Mouse (Mus musculus) G1E (cell line): Measurements from ENCODE around the gene Plppr3. TPM values are rescaled to one million over a fixed set of nuclear protein-coding genes. Genes with fewer than 3 reads are reported as not detected.

Experiments used
- ATAC-seq: 2 replicates; pipeline ENCODE4 v1.8.0; 2016; ENCODE audit warnings: mild to moderate bottlenecking; ENCODE audit not compliant: insufficient number of reproducible peaks, poor library complexity, low FRiP score, severe bottlenecking; ENCODE audit errors: extremely low read depth
- DNase-seq: peaks from one replicate; pipeline ENCODE4 v3.0.0; 2012; ENCODE audit warnings: low spot score
- H3K27me3 ChIP-seq: 2 replicates; pipeline ENCODE4 v1.6.1; 2012; ENCODE audit warnings: mild to moderate bottlenecking, low read length, inconsistent platforms; ENCODE audit not compliant: insufficient read depth
- H3K36me3 ChIP-seq: replicated peaks from 2 replicates; pipeline ENCODE3; 2012; ENCODE audit warnings: mild to moderate bottlenecking, inconsistent platforms
- H3K4me1 ChIP-seq: 2 replicates; pipeline ENCODE4 v1.6.1; 2012; ENCODE audit warnings: low read depth, low read length, inconsistent platforms, mixed read lengths; ENCODE audit not compliant: insufficient read depth
- H3K4me3 ChIP-seq: 2 replicates; pipeline ENCODE4 v1.5.1; 2012; ENCODE audit warnings: low read depth, mild to moderate bottlenecking, inconsistent platforms, low read length, moderate library complexity, mixed read lengths
- H3K9me3 ChIP-seq: replicated peaks from 2 replicates; pipeline ENCODE4 v1.6.1; 2012; ENCODE audit warnings: inconsistent platforms
- CTCF ChIP-seq: IDR thresholded peaks from 2 replicates; pipeline ENCODE4 v1.5.1; 2012; ENCODE audit warnings: low read depth, low read length, inconsistent platforms, mixed read lengths
- GATA1 ChIP-seq: IDR thresholded peaks from 2 replicates; pipeline ENCODE4 v1.6.1; 2012; ENCODE audit warnings: borderline replicate concordance, low read length, inconsistent platforms, mixed read lengths
- GATA2 ChIP-seq: IDR thresholded peaks from 2 replicates; pipeline ENCODE4 v1.6.1; 2012; ENCODE audit warnings: low read depth, low read length, inconsistent platforms, borderline replicate concordance
- POLR2AphosphoS5 ChIP-seq: IDR thresholded peaks from 2 replicates; pipeline ENCODE4 v1.6.1; 2012; ENCODE audit warnings: low read depth, low read length, inconsistent platforms; ENCODE audit not compliant: insufficient replicate concordance
- TAL1 ChIP-seq: conservative IDR thresholded peaks from 2 replicates; pipeline ENCODE4 v1.6.1; 2012; ENCODE audit warnings: low read depth, low read length, inconsistent platforms, mixed read lengths
- polyA plus RNA-seq: library from polyadenylated mRNA; stranded (reverse); fragments of >175 nt; gene quantifications from 2 replicates; pipeline ENCODE4 v1.2.3, GENCODE M21; 2012
- total RNA-seq, 2 experiments: library from RNA; stranded (forward) in 1 of 2; stranded (reverse) in 1 of 2; fragments of 200-1000 nt in 1 of 2; fragments of >200 nt in 1 of 2; fragmentation: Nextera tagmentation in 1 of 2; gene quantifications; 2 replicates each; pipeline ENCODE4 v1.2.3; 2014 to 2017

Gene Plppr3
- total and polyA plus RNA-seq, 3 experiments, result 0.20 to 0.82 TPM; not detected in 1

DNA sequence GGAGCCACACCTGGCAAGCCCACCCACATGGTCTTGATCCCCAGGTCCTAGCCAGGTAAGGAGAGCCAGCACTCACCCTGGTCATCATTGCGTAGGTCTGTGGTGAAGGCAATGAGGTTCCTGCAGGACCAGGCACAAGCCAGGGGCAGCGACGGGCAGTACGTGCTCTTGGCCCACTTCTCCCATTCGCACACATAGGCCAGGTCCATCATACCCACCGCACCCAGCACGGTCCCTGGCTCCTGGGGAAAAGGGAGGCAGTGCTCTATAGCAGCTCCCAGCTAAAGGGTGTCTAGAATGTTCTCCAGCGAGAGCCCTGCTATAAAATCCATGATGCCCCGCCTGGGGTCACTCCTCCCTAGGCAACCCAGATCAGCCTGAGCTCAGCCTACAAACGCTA lies 33.0 kb upstream of the Plppr3 start:
- Histone ChIP-seq H3K36me3 (peaks cover 80% of the 10 kb centered on the region), H3K27me3 (no peaks in the 10 kb centered on the region), H3K9me3 (no peaks in the 10 kb centered on the region), H3K4me3 (peak overlapping the region; percentile 15; the same call in 1 of the 2 replicates), H3K4me1 (peaks cover 45% of the 10 kb centered on the region)
- ATAC-seq (no peak), DNase-seq (no peak)
- no peak for TF ChIP-seq TAL1
- no peak for TF ChIP-seq GATA1
- no peak for TF ChIP-seq CTCF
- TF ChIP-seq POLR2AphosphoS5, result no peak
- TF ChIP-seq GATA2, result no peak

DNA sequence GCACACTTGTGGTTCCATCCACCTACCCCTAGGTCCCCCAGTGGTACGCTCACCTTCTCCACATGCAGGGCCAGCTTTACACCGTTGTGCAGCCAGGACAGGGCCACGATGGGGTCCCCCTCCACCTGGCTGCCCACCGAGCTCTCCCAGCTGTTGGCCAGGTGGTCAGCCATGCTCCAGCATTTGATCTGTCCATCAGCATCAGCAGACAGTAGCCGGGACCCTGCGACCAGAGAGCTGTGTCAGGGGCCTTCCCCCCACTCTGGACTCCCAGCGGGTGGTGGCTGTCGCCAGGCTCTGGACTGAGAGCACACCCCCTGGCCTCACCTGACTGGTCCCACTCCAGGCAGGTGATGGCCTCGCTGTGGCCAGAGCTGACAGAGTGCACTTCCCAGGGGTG lies 32.3 kb upstream of the Plppr3 start:
- Histone ChIP-seq H3K4me3 (no peak overlapping the region), H3K27me3 (no peaks in the 10 kb centered on the region), H3K9me3 (no peaks in the 10 kb centered on the region), H3K36me3 (peaks cover 80% of the 10 kb centered on the region), H3K4me1 (peaks cover 39% of the 10 kb centered on the region)
- ATAC-seq (no peak), DNase-seq (no peak)
- TF ChIP-seq CTCF (no peak), GATA2 (no peak), TAL1 (no peak), POLR2AphosphoS5 (no peak), GATA1 (no peak)

DNA sequence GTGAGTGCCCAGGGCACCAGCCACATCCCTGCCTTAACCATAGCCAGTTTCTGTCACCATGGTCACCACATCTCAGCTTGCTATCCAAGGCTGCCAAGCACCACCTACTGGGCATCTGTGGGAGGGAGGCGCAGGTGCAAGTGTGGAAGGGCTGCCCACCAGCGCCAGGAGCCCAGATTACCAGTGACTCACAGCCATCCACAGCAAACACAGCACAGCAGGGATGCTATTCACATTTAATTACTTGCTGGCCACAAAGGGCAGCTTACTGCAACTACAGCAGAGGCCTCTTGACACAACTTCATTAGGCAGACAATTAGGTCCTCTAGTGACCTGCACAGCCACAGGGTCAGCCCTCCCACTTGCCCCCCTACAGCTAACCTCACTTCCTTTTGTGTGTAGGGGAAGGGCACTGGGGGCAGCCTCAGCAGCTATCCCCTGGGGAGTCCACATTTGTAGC lies 26.5 kb upstream of the Plppr3 start:
- peaks cover 29% of the 10 kb centered on the region for H3K4me1 ChIP-seq
- DNase-seq (no peak), ATAC-seq (no peak)
- TF ChIP-seq TAL1, result no peak
- no peak for TF ChIP-seq CTCF
- no peak for TF ChIP-seq POLR2AphosphoS5
- no peak for TF ChIP-seq GATA2
- TF ChIP-seq GATA1, result no peak
- H3K27me3 ChIP-seq, result no peaks in the 10 kb centered on the region; the same call in 1 of the 2 replicates
- no peak overlapping the region for H3K4me3 ChIP-seq
- H3K9me3 ChIP-seq, result no peaks in the 10 kb centered on the region
- H3K36me3 ChIP-seq, result peaks cover 92% of the 10 kb centered on the region

DNA sequence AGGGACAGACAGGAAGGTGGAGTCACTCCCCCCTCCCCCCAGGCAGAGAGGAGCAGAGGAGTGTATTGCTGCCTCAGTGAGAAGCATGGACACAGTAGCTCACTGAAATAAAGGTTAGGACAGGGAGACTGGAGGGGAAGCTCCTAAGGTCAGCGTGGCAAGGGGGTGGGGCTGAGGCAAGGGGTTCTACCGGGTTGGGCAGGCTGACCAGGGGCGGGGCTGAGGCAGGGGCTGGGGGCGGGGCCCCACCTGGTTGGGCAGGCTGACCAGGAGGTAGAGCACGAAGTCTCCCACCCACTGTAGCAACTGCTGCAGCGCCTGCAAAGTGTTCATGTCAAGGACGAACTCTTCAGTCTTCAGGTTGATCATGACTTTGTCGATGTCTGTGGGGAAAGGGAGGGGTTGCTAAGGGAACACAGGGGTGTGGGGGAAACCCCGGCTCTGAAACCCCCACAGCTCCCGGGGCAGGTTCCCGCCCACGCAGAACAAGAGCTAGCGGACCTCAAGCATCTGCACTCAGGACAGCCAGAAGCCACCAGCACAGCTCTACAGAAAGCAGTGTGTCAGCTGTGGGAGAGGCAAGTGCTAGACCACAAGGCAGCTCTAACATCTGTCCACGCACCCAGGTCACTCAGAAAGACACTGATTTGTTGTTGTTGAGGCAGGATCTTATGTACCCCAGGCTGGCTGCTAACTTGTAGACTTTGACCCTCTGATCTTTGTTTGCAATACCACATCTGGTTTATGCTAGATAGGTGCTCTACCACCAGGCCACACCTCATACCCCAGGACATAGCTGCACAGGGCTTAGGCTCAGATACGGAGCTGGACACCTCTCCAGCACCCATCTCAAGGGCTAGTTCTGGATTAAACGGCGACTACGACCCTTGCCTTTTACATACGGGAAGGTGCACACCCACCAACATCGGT lies 23.1 kb upstream of the Plppr3 start:
- Histone ChIP-seq H3K4me1 (peaks cover 29% of the 10 kb centered on the region), H3K27me3 (no peaks in the 10 kb centered on the region; the same call in 1 of the 2 replicates), H3K4me3 (no peak overlapping the region), H3K9me3 (no peaks in the 10 kb centered on the region), H3K36me3 (peaks cover 88% of the 10 kb centered on the region)
- ATAC-seq (no peak), DNase-seq (no peak)
- TF ChIP-seq GATA2, result no peak
- no peak for TF ChIP-seq CTCF
- no peak for TF ChIP-seq GATA1
- TF ChIP-seq TAL1, result no peak
- TF ChIP-seq POLR2AphosphoS5, result no peak

DNA sequence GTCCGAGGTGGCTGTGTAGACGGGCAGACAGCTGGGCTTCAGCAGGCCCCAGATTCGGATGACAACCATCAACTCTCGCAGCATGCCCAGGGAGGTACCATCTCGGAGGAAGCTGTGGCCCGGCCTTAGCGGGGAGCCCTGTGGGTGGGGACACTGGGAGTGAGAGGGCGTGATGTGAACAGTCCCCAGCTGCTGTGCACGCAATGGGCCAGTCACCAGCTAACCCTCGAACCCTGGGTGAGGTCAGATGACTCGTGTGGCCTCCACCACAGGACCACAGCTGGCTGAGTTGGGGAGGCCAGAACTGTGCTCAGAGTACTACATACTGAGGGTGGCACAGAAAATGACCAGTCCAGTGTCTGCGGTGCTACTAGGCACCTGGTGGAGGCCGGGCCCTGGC lies 22.4 kb upstream of the Plppr3 start:
- no peaks in the 10 kb centered on the region for H3K9me3 ChIP-seq
- H3K4me3 ChIP-seq, result no peak overlapping the region
- H3K27me3 ChIP-seq, result peaks cover 5% of the 10 kb centered on the region; the same call in 1 of the 2 replicates
- TF ChIP-seq CTCF (no peak), POLR2AphosphoS5 (no peak), TAL1 (no peak), GATA2 (no peak), GATA1 (no peak)
- peaks cover 81% of the 10 kb centered on the region for H3K36me3 ChIP-seq
- H3K4me1 ChIP-seq, result peaks cover 32% of the 10 kb centered on the region
- ATAC-seq, result no peak
- no peak for DNase-seq

DNA sequence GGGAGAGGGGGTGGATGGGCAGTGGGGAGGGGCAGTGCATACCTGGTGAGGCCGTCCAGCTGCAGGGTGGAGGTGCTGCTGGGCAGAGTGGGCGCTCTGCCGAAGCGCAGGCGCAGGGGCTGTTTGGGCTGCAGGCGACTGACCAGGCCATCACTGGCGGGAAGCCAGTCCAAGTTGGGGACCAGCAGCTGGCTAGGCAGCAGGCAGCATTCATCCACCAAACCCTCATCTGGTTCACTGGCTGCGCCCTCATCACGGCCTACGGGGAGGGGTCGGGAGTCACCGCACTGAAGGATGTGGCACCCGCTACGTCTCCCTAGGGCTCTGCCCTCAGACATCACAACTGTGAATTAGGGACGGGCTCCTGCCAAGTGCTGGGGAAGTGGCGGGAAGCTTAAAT lies 21.9 kb upstream of the Plppr3 start:
- ATAC-seq, result no peak
- Histone ChIP-seq H3K9me3 (no peaks in the 10 kb centered on the region), H3K27me3 (peaks cover 10% of the 10 kb centered on the region; the same call in 1 of the 2 replicates), H3K4me3 (no peak overlapping the region; the same call in 1 of the 2 replicates), H3K36me3 (peaks cover 76% of the 10 kb centered on the region), H3K4me1 (peaks cover 32% of the 10 kb centered on the region)
- no peak for DNase-seq
- TF ChIP-seq POLR2AphosphoS5 (no peak), CTCF (no peak), GATA1 (no peak), TAL1 (no peak), GATA2 (no peak)
